Mouse (Mus musculus) intestine, embryonic 15.5 days (tissue): ENCODE data around the gene Wdr3. TPM values are rescaled to one million over a fixed set of nuclear protein-coding genes. Genes with fewer than 3 reads are reported as not detected.

Experiments used
- ATAC-seq: fragments of 200-750 bp; cut with Nextera tagmentation; 2 replicates; pipeline ENCODE4 v1.8.0; 2017; ENCODE audit warnings: moderate TSS enrichment, moderate library complexity
- H3K27ac ChIP-seq: fragments of 300-500 bp; sonication (generic); 2 replicates; pipeline ENCODE4 v1.5.1; 2015; ENCODE audit warnings: mild to moderate bottlenecking, inconsistent platforms
- H3K27me3 ChIP-seq: fragments of 300-500 bp; sonication (generic); replicated peaks from 2 replicates; pipeline ENCODE4 v1.6.1; 2015; ENCODE audit warnings: inconsistent platforms
- H3K36me3 ChIP-seq: fragments of 300-500 bp; sonication (generic); 2 replicates; pipeline ENCODE4 v1.6.1; 2015; ENCODE audit warnings: inconsistent platforms
- H3K4me1 ChIP-seq: fragments of 300-500 bp; sonication (generic); replicated peaks from 2 replicates; pipeline ENCODE4 v1.6.1; 2015; ENCODE audit warnings: inconsistent platforms
- H3K4me2 ChIP-seq: fragments of 300-500 bp; sonication (generic); replicated peaks from 2 replicates; pipeline ENCODE4 v1.6.1; 2015; ENCODE audit warnings: mild to moderate bottlenecking, inconsistent platforms
- H3K4me3 ChIP-seq: fragments of 300-500 bp; sonication (generic); replicated peaks from 2 replicates; pipeline ENCODE4 v1.5.1; 2015; ENCODE audit warnings: inconsistent platforms
- H3K9ac ChIP-seq: fragments of 300-500 bp; sonication (generic); 2 replicates; pipeline ENCODE4 v1.6.1; 2015; ENCODE audit warnings: inconsistent platforms
- H3K9me3 ChIP-seq: fragments of 300-500 bp; sonication (generic); 2 replicates; pipeline ENCODE4 v1.6.1; 2016; ENCODE audit warnings: inconsistent platforms
- WGBS: fragments of 180-500 bp; shearing (Covaris S2); methylation state at CpG from one replicate; pipeline ENCODE4 v1.1.7; 2015; 5-methylcytosine and 5-hydroxymethylcytosine counted together
- polyA plus RNA-seq: library from polyadenylated mRNA; unstranded; fragments of >200 nt; fragmentation: Nextera tagmentation; extraction: Ambion mirVana; gene quantifications from 2 replicates; pipeline ENCODE4 v1.2.1, GENCODE M21; 2015

Wdr3 gene
- polyA plus RNA-seq, 1 experiment from 2014 or later, result 45.6 TPM

DNA sequence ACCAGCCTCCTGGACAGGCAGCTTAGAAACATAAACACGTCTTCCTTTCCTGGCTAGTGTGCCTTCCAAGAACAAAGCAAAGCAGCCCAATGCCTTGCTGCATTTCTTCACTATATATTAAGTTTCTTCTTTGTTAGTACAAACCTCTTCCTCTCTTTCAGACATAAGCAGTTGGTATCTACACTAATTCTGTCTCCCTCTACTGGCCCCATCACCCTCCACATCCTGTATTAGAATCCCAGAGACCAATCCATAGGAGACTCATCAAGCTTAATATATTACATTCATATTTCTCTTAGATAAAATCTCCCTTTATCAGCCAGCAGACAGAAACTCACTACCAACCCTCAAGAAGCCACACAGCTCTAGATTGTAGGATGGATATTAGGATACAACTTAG lies 39.8 kb downstream of the Wdr3 start:
- Histone ChIP-seq H3K27ac (no peak overlapping the region), H3K4me2 (no peak overlapping the region), H3K36me3 (no peaks in the 10 kb centered on the region), H3K4me1 (no peaks in the 10 kb centered on the region), H3K4me3 (no peak overlapping the region), H3K9me3 (no peaks in the 10 kb centered on the region), H3K9ac (no peak overlapping the region), H3K27me3 (no peaks in the 10 kb centered on the region)
- peak; percentile 36; the same call in 1 of the 2 replicates for ATAC-seq
- WGBS, result 39% methylated on average over 1 of the region's 1 CpGs

DNA sequence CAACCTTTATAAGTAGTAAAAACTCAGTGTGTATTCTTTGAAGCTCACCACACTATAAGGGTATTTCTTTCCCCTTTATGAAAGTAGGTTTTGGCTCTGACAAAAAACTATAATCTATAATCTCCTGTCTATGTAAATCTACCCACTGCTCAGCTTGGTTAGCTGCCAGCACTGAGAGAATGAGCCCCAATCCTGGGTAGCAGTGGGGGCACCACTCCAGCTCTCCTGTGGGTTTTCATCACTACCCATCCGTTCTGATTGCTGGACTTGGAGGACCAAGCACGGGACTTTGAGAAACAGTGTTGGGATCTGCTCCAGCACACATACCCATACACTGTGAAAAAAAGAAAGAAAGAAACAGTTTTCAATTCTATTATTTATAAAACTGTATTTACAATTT lies 40.2 kb downstream of the Wdr3 start:
- H3K9me3 ChIP-seq, result no peaks in the 10 kb centered on the region
- H3K27me3 ChIP-seq, result no peaks in the 10 kb centered on the region
- 34% methylated on average over 2 of the region's 2 CpGs for WGBS
- H3K36me3 ChIP-seq, result no peaks in the 10 kb centered on the region
- H3K27ac ChIP-seq, result no peak overlapping the region
- no peaks in the 10 kb centered on the region for H3K4me1 ChIP-seq
- no peak overlapping the region for H3K4me3 ChIP-seq
- no peak overlapping the region for H3K9ac ChIP-seq
- peak; percentile 34; the same call in 1 of the 2 replicates for ATAC-seq
- no peak overlapping the region for H3K4me2 ChIP-seq

DNA sequence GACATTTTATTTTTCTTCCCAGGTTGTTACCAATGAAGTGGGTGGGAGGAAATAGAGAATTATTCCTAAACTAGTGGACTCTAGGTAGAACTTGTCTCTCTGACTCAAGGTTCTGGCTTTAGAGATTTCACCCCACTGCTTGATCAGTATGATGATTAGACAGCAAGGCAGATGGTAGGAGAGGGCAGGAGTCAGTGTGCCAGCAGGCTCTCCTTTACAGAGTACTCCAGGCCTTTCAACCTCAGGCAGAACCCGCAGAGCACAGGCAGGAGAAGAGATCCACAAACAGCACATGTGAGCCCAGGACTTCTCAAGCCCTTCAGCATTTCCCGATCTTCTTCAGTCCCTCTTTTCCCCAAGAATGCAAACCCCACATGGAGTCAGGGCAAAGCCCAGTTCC lies 43.5 kb downstream of the Wdr3 start:
- H3K27ac ChIP-seq, result no peak overlapping the region

DNA sequence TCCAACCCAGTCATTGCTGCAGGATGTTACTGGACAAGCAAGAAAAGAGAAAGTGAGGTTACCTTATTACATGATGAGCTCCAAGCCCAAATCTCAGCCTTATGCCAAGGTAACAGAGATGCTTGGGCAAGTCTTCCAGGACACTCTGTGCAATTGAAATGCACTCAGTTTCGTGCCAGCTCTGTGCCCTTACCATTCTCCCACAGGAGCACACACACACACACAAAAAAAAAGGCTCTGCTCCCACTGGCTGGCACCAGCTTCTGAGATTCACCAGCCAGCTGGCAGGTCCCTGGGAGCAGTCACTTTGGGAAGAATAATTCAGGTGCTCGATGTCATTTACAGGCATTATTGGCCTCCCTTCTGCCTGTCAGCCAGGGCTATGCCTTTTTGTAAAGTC lies 55.5 kb downstream of the Wdr3 start:
- H3K36me3 ChIP-seq, result no peaks in the 10 kb centered on the region
- no peak overlapping the region for H3K9ac ChIP-seq
- H3K27ac ChIP-seq, result no peak overlapping the region
- ATAC-seq, result no peak
- H3K4me1 ChIP-seq, result no peaks in the 10 kb centered on the region
- 72% methylated on average over 2 of the region's 2 CpGs for WGBS
- H3K4me2 ChIP-seq, result no peak overlapping the region
- H3K9me3 ChIP-seq, result no peaks in the 10 kb centered on the region
- no peak overlapping the region for H3K4me3 ChIP-seq
- H3K27me3 ChIP-seq, result no peaks in the 10 kb centered on the region

More for the DNA sequence above, 43.5 kb downstream of the Wdr3 start:
- Histone ChIP-seq H3K27me3 (no peaks in the 10 kb centered on the region), H3K36me3 (no peaks in the 10 kb centered on the region), H3K4me3 (no peak overlapping the region), H3K9ac (no peak overlapping the region), H3K4me2 (no peak overlapping the region), H3K9me3 (no peaks in the 10 kb centered on the region), H3K4me1 (no peaks in the 10 kb centered on the region)
- no peak for ATAC-seq
- 79% methylated on average over 2 of the region's 2 CpGs for WGBS

DNA sequence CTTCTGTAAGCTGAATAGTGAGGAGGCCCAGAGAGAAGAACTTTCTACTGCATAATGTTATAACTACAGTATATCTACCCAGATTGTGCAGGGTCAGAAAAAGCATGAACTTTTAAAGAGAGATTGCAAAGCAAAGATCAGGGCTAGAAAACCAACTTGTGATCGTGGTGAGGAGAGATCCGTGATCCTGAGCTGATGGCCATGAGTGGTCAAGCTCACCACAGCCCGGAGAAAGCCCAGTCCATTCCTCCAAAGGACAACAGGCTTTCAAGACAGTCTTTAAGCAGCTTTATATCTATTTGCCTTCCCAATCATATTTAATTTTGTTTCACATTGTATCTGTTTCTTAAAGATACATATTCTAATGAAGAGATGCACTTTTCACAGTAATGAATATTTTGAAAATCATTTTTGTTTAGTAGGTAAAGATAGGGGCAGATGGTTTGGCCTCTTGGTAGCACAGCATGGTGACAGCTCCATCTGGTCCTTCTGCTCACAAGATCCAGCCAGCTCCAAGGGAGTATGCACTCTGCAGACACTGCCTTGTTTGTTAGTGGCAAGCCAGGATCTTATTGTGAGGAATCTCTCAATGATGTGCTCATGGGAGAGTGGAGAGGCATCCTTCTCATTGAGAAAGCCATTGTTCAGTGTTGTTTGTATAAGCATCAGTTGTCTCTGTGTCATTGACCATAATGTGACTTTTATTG lies 59.7 kb downstream of the Wdr3 start:
- Histone ChIP-seq H3K9me3 (no peaks in the 10 kb centered on the region), H3K4me2 (no peak overlapping the region), H3K9ac (no peak overlapping the region), H3K27ac (no peak overlapping the region), H3K36me3 (no peaks in the 10 kb centered on the region), H3K4me3 (no peak overlapping the region), H3K4me1 (no peaks in the 10 kb centered on the region), H3K27me3 (no peaks in the 10 kb centered on the region)
- ATAC-seq, result no peak
- 95% methylated on average over 3 of the region's 3 CpGs for WGBS

Other genes with a start within 250 kb of the Wdr3 start
- gene Gdap2, start within 50 bp of the Wdr3 start, polyA plus RNA-seq, result 32.5 and 35.4 TPM in 2 replicates